Mouse (Mus musculus) heart, adult 2 months (tissue): ENCODE data around the gene Tmod3.

ENCODE experiments used
- CTCF ChIP-seq: fragments of 200-600 bp; IDR thresholded peaks from 2 replicates; pipeline ENCODE4 v1.8.1; 2022; ENCODE audit warnings: antibody characterized with exemption, mild to moderate bottlenecking, moderate library complexity
- EP300 ChIP-seq: fragments of 200-500 bp; IDR thresholded peaks from 2 replicates; pipeline ENCODE4 v1.6.1; 2011; ENCODE audit warnings: low read depth, low read length, control low read depth; ENCODE audit not compliant: insufficient read depth
- POLR2A ChIP-seq: fragments of 200-500 bp; IDR thresholded peaks from 2 replicates; pipeline ENCODE4 v1.6.1; 2011; ENCODE audit warnings: mild to moderate bottlenecking, low read depth, low read length, control low read depth; ENCODE audit not compliant: insufficient read depth

DNA sequence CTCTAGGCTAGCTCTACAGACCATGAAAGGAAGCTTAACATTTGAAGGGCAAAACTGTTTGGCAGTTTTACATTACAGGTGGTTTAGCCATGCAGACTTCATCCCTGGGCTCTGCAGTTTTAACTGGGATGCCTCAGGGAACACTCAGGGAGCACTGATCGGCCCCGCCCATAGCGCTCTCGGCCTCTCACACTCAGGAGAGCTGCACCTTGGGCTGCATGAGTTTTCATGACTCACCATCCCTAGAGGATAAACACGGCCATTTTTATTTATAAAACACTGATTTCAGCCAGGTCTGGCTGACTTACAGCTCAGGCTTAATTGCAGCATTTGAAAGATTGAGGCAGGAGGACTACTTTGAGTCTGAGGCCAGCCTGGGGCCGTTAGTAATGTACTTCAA lies 74.2 kb downstream of the Tmod3 start:
- TF ChIP-seq POLR2A: no peak
- no peak for TF ChIP-seq CTCF
- TF ChIP-seq EP300: no peak
